ENCODE assay signal across 31 mouse cellular contexts in genomic region chr13:56543805-56544204, GRCm38 (mm10). TPM values are rescaled to one million over a fixed set of nuclear protein-coding genes. Genes with fewer than 3 reads are reported as not detected.
A peak's percentile ranks its signal among the peaks of the same experiment; 100 is the strongest.
DNase-seq lines count a peak whose midpoint lies in the region; ATAC-seq lines count a peak whose summit lies in the region.
"Had no signal": no experiment of that assay in that cellular context is flagged by ENCODE, and none has a peak within 500 bp of the region (broad histone marks: within the 10 kb centered on the region; RNA-seq: fewer than 3 reads in every experiment).

No protein-coding gene starts in this region.

- H3K27ac ChIP-seq in midbrain, embryonic 11.5 days (ENCODE audit: low read depth, low read length): no peak overlapping the region
- H3K27ac ChIP-seq in midbrain, embryonic 10.5 days (replicated peaks): no peak overlapping the region
- H3K27ac ChIP-seq in limb, embryonic 10.5 days: no peak overlapping the region
- H3K27ac ChIP-seq: forebrain, embryonic 10.5 days; forebrain, embryonic 13.5 days; heart, embryonic 15.5 days; hindbrain, embryonic 12.5 days; hindbrain, embryonic 15.5 days had no signal

- DNase-seq in adrenal gland, postnatal 14 days: peak; percentile 16
- no peak for DNase-seq in adrenal gland, postnatal 10 days
- peak; percentile 75 for DNase-seq in midbrain, embryonic 11.5 days (ENCODE audit: low spot score, missing footprints)
- DNase-seq in midbrain, embryonic 10.5 days (ENCODE audit: low spot score): no peak
- DNase-seq in retina, postnatal 1 day: peak; percentile 13
- DNase-seq in retina, embryonic 14.5 days (ENCODE audit: low spot score): no peak
- peak; percentile 12 for DNase-seq in limb, embryonic 10.5 days (ENCODE audit: low spot score)
- DNase-seq: adrenal gland, adult 2 months; B cell, adult 2 months; cerebellum, adult 11-12 months; cerebellum, adult 8-10 months; cerebellum, postnatal 14 days; gastrocnemius, postnatal 10 days; gastrocnemius, postnatal 36 days; heart, postnatal 14 days had no signal

- no peak overlapping the region for H3K4me2 ChIP-seq in midbrain, embryonic 11.5 days
- H3K4me2 ChIP-seq: forebrain, embryonic 13.5 days; heart, embryonic 12.5 days; heart, embryonic 15.5 days; hindbrain, embryonic 12.5 days; hindbrain, embryonic 15.5 days had no signal

- no peaks in the 10 kb centered on the region for H3K36me3 ChIP-seq in midbrain, embryonic 11.5 days (ENCODE audit: control insufficient read depth, insufficient read depth, low read length)
- H3K36me3 ChIP-seq in midbrain, embryonic 10.5 days: no peaks in the 10 kb centered on the region
- H3K36me3 ChIP-seq in limb, embryonic 10.5 days: no peaks in the 10 kb centered on the region
- H3K36me3 ChIP-seq: forebrain, embryonic 10.5 days; G1E; heart, embryonic 12.5 days; heart, embryonic 15.5 days; hindbrain, embryonic 12.5 days; hindbrain, embryonic 15.5 days had no signal

- no peaks in the 10 kb centered on the region for H3K9me3 ChIP-seq in midbrain, embryonic 11.5 days (ENCODE audit: control insufficient read depth, low read length)
- H3K9me3 ChIP-seq in midbrain, embryonic 10.5 days (replicated peaks): no peaks in the 10 kb centered on the region
- H3K9me3 ChIP-seq in limb, embryonic 10.5 days (replicated peaks): no peaks in the 10 kb centered on the region
- H3K9me3 ChIP-seq: forebrain, embryonic 10.5 days; forebrain, embryonic 13.5 days; heart, embryonic 12.5 days; heart, embryonic 15.5 days; hindbrain, embryonic 12.5 days; hindbrain, embryonic 15.5 days had no signal

- 72% methylated on average over 9 of the region's 9 CpGs for WGBS in midbrain, embryonic 11.5 days
- WGBS in midbrain, embryonic 10.5 days: 72% methylated on average over 9 of the region's 9 CpGs
- WGBS in limb, embryonic 10.5 days: 80% methylated on average over 9 of the region's 9 CpGs

- no peaks in the 10 kb centered on the region for H3K27me3 ChIP-seq in midbrain, embryonic 11.5 days (ENCODE audit: control insufficient read depth, insufficient read depth, low read length)
- H3K27me3 ChIP-seq in midbrain, embryonic 10.5 days (ENCODE audit: low read depth, poor library complexity, severe bottlenecking): no peaks in the 10 kb centered on the region
- no peaks in the 10 kb centered on the region for H3K27me3 ChIP-seq in limb, embryonic 10.5 days (ENCODE audit: low read depth, poor library complexity, severe bottlenecking)
- H3K27me3 ChIP-seq: forebrain, embryonic 13.5 days; heart, embryonic 12.5 days; heart, embryonic 15.5 days; hindbrain, embryonic 12.5 days; hindbrain, embryonic 15.5 days; Patski had no signal

- H3K4me1 ChIP-seq in midbrain, embryonic 11.5 days (ENCODE audit: control insufficient read depth, insufficient read depth, low read length): no peaks in the 10 kb centered on the region
- H3K4me1 ChIP-seq in midbrain, embryonic 10.5 days: peaks cover 9% of the 10 kb centered on the region
- H3K4me1 ChIP-seq in limb, embryonic 10.5 days: no peaks in the 10 kb centered on the region
- H3K4me1 ChIP-seq: heart, embryonic 12.5 days; heart, embryonic 15.5 days; hindbrain, embryonic 15.5 days had no signal

- no peak overlapping the region for H3K4me3 ChIP-seq in midbrain, embryonic 11.5 days (ENCODE audit: low read depth, low read length)
- H3K4me3 ChIP-seq in midbrain, embryonic 10.5 days: no peak overlapping the region
- H3K4me3 ChIP-seq in limb, embryonic 10.5 days: no peak overlapping the region
- H3K4me3 ChIP-seq: forebrain, embryonic 10.5 days; forebrain, embryonic 13.5 days; heart, embryonic 12.5 days; heart, embryonic 15.5 days; hindbrain, embryonic 12.5 days; hindbrain, embryonic 15.5 days had no signal

- no peak overlapping the region for H3K9ac ChIP-seq in midbrain, embryonic 11.5 days (ENCODE audit: low read length)
- H3K9ac ChIP-seq: forebrain, embryonic 13.5 days; heart, embryonic 12.5 days; heart, embryonic 15.5 days; hindbrain, embryonic 12.5 days; hindbrain, embryonic 15.5 days had no signal

- no peak for ATAC-seq in midbrain, embryonic 11.5 days (ENCODE audit: low FRiP score)
- ATAC-seq: forebrain, embryonic 13.5 days; forebrain, embryonic 16.5 days; Patski had no signal

RNA-seq across cellular contexts. Expression of gene Lect2, which starts 4.5 kb away (rescaled TPM):
- total RNA-seq in adrenal gland, postnatal 14 days (2021): 1.3 and 46.7 TPM in 2 replicates
- total RNA-seq in adrenal gland, postnatal 10 days (2021): 10 to 100 TPM; 31.2 to 68.1 TPM
- polyA plus RNA-seq in midbrain, embryonic 11.5 days (2014; fragmentation: Nextera tagmentation; extraction: Ambion mirVana): not detected in 2 replicates
- not detected in 2 replicates for polyA plus RNA-seq in midbrain, embryonic 10.5 days (2016; fragmentation: Nextera tagmentation; extraction: Ambion mirVana)
- not detected in 2 replicates for polyA plus RNA-seq in limb, embryonic 10.5 days (2016; fragmentation: Nextera tagmentation; extraction: Ambion mirVana)
- total RNA-seq: adrenal gland, postnatal 36 days; CH12.LX; gastrocnemius, adult 18-20 months; gastrocnemius, postnatal 10 days; gastrocnemius, postnatal 36 days; granulocyte monocyte progenitor cell, adult 5-6 weeks; heart, adult 8-10 months; heart, postnatal 14 days; hematopoietic stem cell, adult 5-6 weeks had no signal
- polyA plus RNA-seq: adrenal gland, adult 2 months; embryonic facial prominence, embryonic 11.5 days; forebrain, embryonic 10.5 days; forebrain, embryonic 13.5 days; forebrain, embryonic 16.5 days; G1E; heart, embryonic 15.5 days; hindbrain, embryonic 12.5 days; Patski had no signal

RNA-seq across cellular contexts. Expression of gene Fbxl21, which starts 21.5 kb away (rescaled TPM):
- total RNA-seq in adrenal gland, postnatal 14 days (2021): 2.7 and 3.0 TPM in 2 replicates
- total RNA-seq in adrenal gland, postnatal 10 days (2021): 1 to 10 TPM; 2.5 to 4.5 TPM
- polyA plus RNA-seq in midbrain, embryonic 11.5 days (2014; fragmentation: Nextera tagmentation; extraction: Ambion mirVana): 1.9 and 3.0 TPM in 2 replicates
- polyA plus RNA-seq in midbrain, embryonic 10.5 days (2016; fragmentation: Nextera tagmentation; extraction: Ambion mirVana): 1.4 and 1.6 TPM in 2 replicates
- polyA plus RNA-seq in limb, embryonic 10.5 days (2016; fragmentation: Nextera tagmentation; extraction: Ambion mirVana): 1.1 and 1.4 TPM in 2 replicates
- total RNA-seq: CH12.LX had no signal
- polyA plus RNA-seq: G1E had no signal

Comparison
In these comparisons a context has a peak if more than half of its experiments do, and no peak if none do; other contexts are left out.
1. DNase-seq: peak in adrenal gland, postnatal 14 days (single experiment), midbrain, embryonic 11.5 days (single experiment), retina, postnatal 1 day (single experiment) and limb, embryonic 10.5 days (single experiment); none in adrenal gland, postnatal 10 days (single experiment), midbrain, embryonic 10.5 days (single experiment) and retina, embryonic 14.5 days (single experiment).